Mouse (Mus musculus) liver, embryonic 15.5 days (tissue): ENCODE measurements around the gene Nfyc. TPM values are rescaled to one million over a fixed set of nuclear protein-coding genes. Genes with fewer than 3 reads are reported as not detected.

Experiments used
- ATAC-seq: fragments of 200-750 bp; cut with Nextera tagmentation; 2 replicates; pipeline ENCODE4 v1.8.0; 2017; ENCODE audit warnings: moderate number of reproducible peaks, mild to moderate bottlenecking, moderate library complexity; ENCODE audit not compliant: insufficient read depth
- H3K27ac ChIP-seq: fragments of 300-500 bp; sonication (generic); replicated peaks from 2 replicates; pipeline ENCODE4 v1.5.1; 2015; ENCODE audit warnings: mild to moderate bottlenecking, inconsistent platforms
- H3K27me3 ChIP-seq: fragments of 300-500 bp; sonication (generic); 2 replicates; pipeline ENCODE4 v1.6.1; 2015; ENCODE audit warnings: mild to moderate bottlenecking, inconsistent platforms
- H3K36me3 ChIP-seq: fragments of 300-500 bp; sonication (generic); replicated peaks from 2 replicates; pipeline ENCODE4 v1.6.1; 2015; ENCODE audit warnings: moderate library complexity, mild to moderate bottlenecking, inconsistent platforms
- H3K4me1 ChIP-seq: fragments of 300-500 bp; sonication (generic); replicated peaks from 2 replicates; pipeline ENCODE4 v1.6.1; 2015; ENCODE audit warnings: inconsistent platforms
- H3K4me2 ChIP-seq: fragments of 300-500 bp; sonication (generic); 2 replicates; pipeline ENCODE4 v1.6.1; 2015; ENCODE audit warnings: moderate library complexity, mild to moderate bottlenecking, inconsistent platforms
- H3K4me3 ChIP-seq: fragments of 300-500 bp; sonication (generic); replicated peaks from 2 replicates; pipeline ENCODE4 v1.5.1; 2015; ENCODE audit warnings: mild to moderate bottlenecking, inconsistent platforms
- H3K9ac ChIP-seq: fragments of 300-500 bp; sonication (generic); 2 replicates; pipeline ENCODE4 v1.6.1; 2015; ENCODE audit warnings: moderate library complexity, mild to moderate bottlenecking, inconsistent platforms
- H3K9me3 ChIP-seq: fragments of 300-500 bp; sonication (generic); replicated peaks from 2 replicates; pipeline ENCODE4 v1.6.1; 2016; ENCODE audit warnings: inconsistent platforms
- WGBS: fragments of 180-500 bp; shearing (Covaris S2); methylation state at CpG from one replicate; pipeline ENCODE4 v1.1.7; 2015; ENCODE audit warnings: mixed read lengths; ENCODE audit not compliant: insufficient replicate concordance; 5-methylcytosine and 5-hydroxymethylcytosine counted together
- polyA plus RNA-seq: library from polyadenylated mRNA; unstranded; fragments of >200 nt; fragmentation: Nextera tagmentation; extraction: Ambion mirVana; gene quantifications from 2 replicates; pipeline ENCODE4 v1.2.1, GENCODE M21; 2015

The Nfyc gene
- polyA plus RNA-seq, 1 experiment from 2014 or later = 50.0 TPM

- Histone ChIP-seq H3K9ac (no peak overlapping the region), H3K36me3 (peaks cover 37% of the 10 kb centered on the region), H3K4me3 (no peak overlapping the region), H3K4me2 (no peak overlapping the region), H3K9me3 (no peaks in the 10 kb centered on the region), H3K4me1 (no peaks in the 10 kb centered on the region), H3K27ac (no peak overlapping the region), H3K27me3 (peaks cover 26% of the 10 kb centered on the region)
- ATAC-seq = no peak
- WGBS = 0% methylated on average over 1 of the region's 1 CpGs
These were observed 76.1 kb downstream of the Nfyc start for GRCm38 (mm10) chr4:120755299-120755698.

- Histone ChIP-seq H3K4me1 (peaks cover 12% of the 10 kb centered on the region), H3K9me3 (no peaks in the 10 kb centered on the region), H3K9ac (no peak overlapping the region), H3K4me2 (no peak overlapping the region), H3K4me3 (no peak overlapping the region), H3K27ac (no peak overlapping the region), H3K27me3 (peaks cover 83% of the 10 kb centered on the region), H3K36me3 (no peaks in the 10 kb centered on the region)
- ATAC-seq = no peak
- 11% methylated on average over 2 of the region's 2 CpGs for whole genome bisulfite sequencing
These were observed 81.8 kb downstream of the Nfyc start for GRCm38 (mm10) chr4:120749601-120750000.

- Histone ChIP-seq H3K36me3 (no peaks in the 10 kb centered on the region), H3K9me3 (no peaks in the 10 kb centered on the region), H3K27me3 (peaks cover 94% of the 10 kb centered on the region), H3K4me3 (peak within 1 kb of the TSS; percentile 53), H3K27ac (no peak within 1 kb of the TSS), H3K4me2 (peak within 1 kb of the TSS; percentile 78), H3K4me1 (peaks cover 12% of the 10 kb centered on the region), H3K9ac (no peak within 1 kb of the TSS)
- ATAC-seq = no peak
- WGBS = 2% methylated on average over 42 of the region's 42 CpGs
These were observed 83.2 kb downstream of the Nfyc start, which contains the start of gene Kcnq4 for GRCm38 (mm10) chr4:120747941-120748866. Gene Kcnq4 (minus strand): TSS chr4:120748612.

DNA sequence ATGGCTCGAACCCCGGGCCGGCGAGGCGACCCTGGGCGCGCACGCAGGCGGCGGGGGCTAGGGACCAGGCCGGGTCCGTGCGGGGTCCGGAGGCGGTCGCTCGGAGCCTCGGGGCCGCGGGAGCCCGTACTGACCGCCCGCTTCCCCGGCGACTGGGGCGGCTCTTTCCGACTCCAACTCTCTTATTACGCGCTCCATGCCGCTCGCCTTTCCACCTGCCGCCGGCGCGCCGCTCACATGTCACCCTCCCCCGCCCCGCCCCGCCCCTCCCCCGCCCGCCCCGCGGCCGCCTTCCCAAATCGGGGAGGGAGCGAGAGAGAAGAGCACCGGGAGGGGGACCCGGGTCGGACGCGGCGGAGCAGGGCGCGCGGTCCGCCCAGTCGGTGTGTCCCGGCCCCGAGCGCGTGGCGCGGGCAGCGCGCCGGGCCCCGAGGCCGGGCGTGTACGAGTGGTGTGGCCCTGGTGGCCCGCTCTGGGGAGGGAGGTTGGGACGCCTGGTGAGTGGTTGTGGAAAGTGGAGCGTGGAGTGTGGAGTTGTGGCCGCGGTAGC lies 84.1 kb downstream of the Nfyc start:
- H3K4me3 ChIP-seq = peak overlapping the region; percentile 53
- no peaks in the 10 kb centered on the region for H3K36me3 ChIP-seq
- H3K9ac ChIP-seq = no peak overlapping the region
- WGBS = under 1% methylated on average over 67 of the region's 75 CpGs
- H3K9me3 ChIP-seq = no peaks in the 10 kb centered on the region
- no peak overlapping the region for H3K27ac ChIP-seq
- peak overlapping the region; percentile 78 for H3K4me2 ChIP-seq
- peaks cover 100% of the 10 kb centered on the region for H3K27me3 ChIP-seq
- ATAC-seq = no peak
- peaks cover 12% of the 10 kb centered on the region for H3K4me1 ChIP-seq

DNA sequence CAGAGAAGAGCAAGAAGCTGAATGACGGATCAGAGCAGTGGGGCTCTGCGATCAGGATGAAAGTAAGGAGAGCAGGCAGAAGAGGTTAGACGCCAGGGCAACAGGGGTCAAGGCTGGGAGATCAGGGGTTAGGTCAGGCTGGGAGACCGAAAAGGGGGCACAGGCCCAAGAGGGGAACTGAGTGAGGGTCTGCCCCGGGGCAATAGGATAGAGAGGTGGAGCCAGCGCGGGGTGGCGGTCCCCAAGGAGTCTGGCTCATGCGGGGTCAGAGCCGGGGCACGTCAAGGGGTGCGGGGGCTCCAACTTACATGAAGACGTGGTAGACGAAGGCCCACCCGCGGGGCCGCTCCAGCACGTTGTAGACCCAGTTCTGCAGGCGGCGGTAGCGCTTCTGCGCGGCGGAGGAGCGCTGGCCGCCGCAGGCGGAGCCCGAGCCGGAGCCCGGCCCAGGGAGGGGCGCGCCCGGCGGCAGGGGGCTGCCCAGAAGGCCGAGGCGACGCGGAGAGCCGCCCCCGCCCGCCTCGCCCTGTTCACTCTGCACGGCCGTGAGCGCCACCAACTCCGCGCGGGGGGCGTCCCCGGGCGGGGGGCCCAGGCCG lies 84.7 kb downstream of the Nfyc start:
- no peak for ATAC-seq
- H3K9ac ChIP-seq = no peak overlapping the region
- H3K27me3 ChIP-seq = peaks cover 100% of the 10 kb centered on the region

GRCm38 (mm10) chr4:120745731-120746551 lies 85.4 kb downstream of the Nfyc start:
- Histone ChIP-seq H3K4me3 (no peak overlapping the region), H3K9ac (no peak overlapping the region), H3K4me1 (peaks cover 12% of the 10 kb centered on the region), H3K36me3 (no peaks in the 10 kb centered on the region), H3K9me3 (no peaks in the 10 kb centered on the region), H3K4me2 (0 out of 2 replicates have a peak overlapping the region, but pooled peaks have one; percentile 78), H3K27me3 (peaks cover 100% of the 10 kb centered on the region), H3K27ac (no peak overlapping the region)
- no peak for ATAC-seq
- WGBS = 40% methylated on average over 10 of the region's 10 CpGs

More for the DNA sequence above, 84.7 kb downstream of the Nfyc start:
- no peak overlapping the region for H3K27ac ChIP-seq
- H3K9me3 ChIP-seq = no peaks in the 10 kb centered on the region
- no peaks in the 10 kb centered on the region for H3K36me3 ChIP-seq
- peaks cover 12% of the 10 kb centered on the region for H3K4me1 ChIP-seq
- 6% methylated on average over 46 of the region's 53 CpGs for WGBS
- H3K4me3 ChIP-seq = peak overlapping the region; percentile 53
- H3K4me2 ChIP-seq = peak overlapping the region; percentile 78

- Histone ChIP-seq H3K27ac (no peak overlapping the region), H3K9ac (no peak overlapping the region), H3K9me3 (no peaks in the 10 kb centered on the region), H3K4me3 (no peak overlapping the region), H3K4me1 (peaks cover 12% of the 10 kb centered on the region), H3K36me3 (no peaks in the 10 kb centered on the region), H3K27me3 (peaks cover 100% of the 10 kb centered on the region), H3K4me2 (no peak overlapping the region)
- no peak for ATAC-seq
- 55% methylated on average over 3 of the region's 3 CpGs for WGBS
These were observed 87.7 kb downstream of the Nfyc start for GRCm38 (mm10) chr4:120743636-120744035.

GRCm38 (mm10) chr4:120741303-120741702 lies 90.1 kb downstream of the Nfyc start:
- Histone ChIP-seq H3K27ac (no peak overlapping the region), H3K36me3 (no peaks in the 10 kb centered on the region), H3K4me2 (no peak overlapping the region), H3K9ac (no peak overlapping the region), H3K4me3 (no peak overlapping the region), H3K9me3 (no peaks in the 10 kb centered on the region), H3K27me3 (peaks cover 100% of the 10 kb centered on the region), H3K4me1 (no peaks in the 10 kb centered on the region)
- ATAC-seq = no peak
- WGBS = 66% methylated on average over 6 of the region's 6 CpGs

DNA sequence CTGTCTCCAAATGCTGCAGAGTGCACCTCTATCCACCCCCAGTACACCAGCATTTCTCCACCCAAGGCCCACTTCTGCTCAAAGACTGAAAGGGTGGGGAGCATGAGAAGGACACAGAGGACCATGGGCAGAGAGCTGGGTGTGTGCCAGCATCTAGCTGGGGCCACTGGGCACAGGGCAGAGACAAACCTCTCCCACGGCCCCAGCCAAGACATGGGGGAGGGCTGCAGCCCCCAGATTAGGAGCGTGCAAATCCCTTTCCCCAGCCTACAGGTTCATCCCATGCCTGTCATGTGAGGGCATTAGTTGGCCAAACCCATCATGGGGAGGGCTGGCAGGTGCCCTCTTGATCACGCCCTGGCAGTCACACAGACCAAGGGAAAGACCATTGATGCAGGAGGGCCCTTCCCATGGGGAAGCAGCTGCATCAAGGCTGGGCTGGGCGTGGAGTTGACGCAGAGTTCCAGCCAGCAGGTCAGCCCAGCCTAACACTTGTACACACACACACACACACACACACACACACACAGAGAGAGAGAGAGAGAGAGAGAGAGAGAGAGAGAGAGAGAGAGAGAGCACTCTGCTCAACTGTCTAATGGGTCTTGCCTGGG lies 97.3 kb downstream of the Nfyc start:
- 53% methylated on average over 5 of the region's 5 CpGs for WGBS
- Histone ChIP-seq H3K4me2 (no peak overlapping the region), H3K27me3 (peaks cover 100% of the 10 kb centered on the region), H3K36me3 (no peaks in the 10 kb centered on the region), H3K4me1 (peaks cover 19% of the 10 kb centered on the region), H3K9ac (no peak overlapping the region), H3K27ac (no peak overlapping the region), H3K4me3 (no peak overlapping the region), H3K9me3 (no peaks in the 10 kb centered on the region)
- ATAC-seq = no peak

DNA sequence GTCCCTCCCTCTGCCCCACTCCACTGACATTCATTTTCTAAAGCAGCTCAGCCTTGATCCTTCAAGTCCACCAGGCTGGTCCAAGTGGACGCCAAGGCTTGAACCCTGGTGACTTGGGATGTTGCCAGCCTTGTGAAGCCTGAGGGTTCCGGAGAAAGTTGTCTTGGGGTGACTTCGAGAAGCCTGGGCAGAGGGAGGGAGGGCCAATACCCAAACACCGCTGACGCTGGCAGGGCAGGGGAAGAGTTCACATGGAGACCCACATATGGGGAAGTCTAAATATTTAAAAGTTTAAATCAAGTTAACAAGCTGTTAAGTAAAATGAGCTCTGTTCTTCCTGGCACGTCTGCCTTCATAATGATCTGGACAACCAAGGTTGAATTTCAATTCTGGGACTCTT lies 98.6 kb downstream of the Nfyc start:
- Histone ChIP-seq H3K27ac (no peak overlapping the region), H3K4me3 (no peak overlapping the region), H3K4me2 (no peak overlapping the region), H3K9ac (no peak overlapping the region), H3K36me3 (no peaks in the 10 kb centered on the region), H3K4me1 (peaks cover 19% of the 10 kb centered on the region), H3K27me3 (peaks cover 100% of the 10 kb centered on the region), H3K9me3 (no peaks in the 10 kb centered on the region)
- 70% methylated on average over 6 of the region's 6 CpGs for WGBS
- no peak for ATAC-seq
